Mouse (Mus musculus): ENCODE measurements around the gene Tle6. TPM values are rescaled to one million over a fixed set of nuclear protein-coding genes. Genes with fewer than 3 reads are reported as not detected.

Tle6 gene
- total RNA-seq, 2 experiments from 2014 or later = 5.2 to 6.6 TPM

GRCm38 (mm10) chr10:81593935-81594334 lies 6.9 kb downstream of the Tle6 start:
- no peak for DNase-seq (ENCODE audit: low spot score in 2 of 2)

GRCm38 (mm10) chr10:81593223-81593622 lies 7.7 kb downstream of the Tle6 start:
- no peak for DNase-seq (ENCODE audit: low spot score in 2 of 2)

- DNase-seq (ENCODE audit: low spot score in 2 of 2) = no peak
These were observed 8.2 kb downstream of the Tle6 start for GRCm38 (mm10) chr10:81592631-81593030.

- DNase-seq (ENCODE audit: low spot score in 2 of 2) = no peak
These were observed 9.0 kb downstream of the Tle6 start for GRCm38 (mm10) chr10:81591846-81592245.

GRCm38 (mm10) chr10:81588739-81589138 lies 12.1 kb downstream of the Tle6 start:
- no peak for DNase-seq (ENCODE audit: low spot score in 2 of 2)

- no peak for DNase-seq (ENCODE audit: low spot score in 2 of 2)
These were observed 17.5 kb downstream of the Tle6 start for GRCm38 (mm10) chr10:81583347-81583746.

GRCm38 (mm10) chr10:81580441-81581070 lies 20.3 kb downstream of the Tle6 start:
- DNase-seq (ENCODE audit: low spot score in 2 of 2) = no peak

GRCm38 (mm10) chr10:81579967-81580366 lies 20.9 kb downstream of the Tle6 start:
- no peak for DNase-seq (ENCODE audit: low spot score in 2 of 2)

- DNase-seq (ENCODE audit: low spot score in 2 of 2) = no peak
These were observed 25.2 kb downstream of the Tle6 start for GRCm38 (mm10) chr10:81575695-81576094.

- peak in 1 of 2 experiments; percentile 58 for DNase-seq (ENCODE audit: low spot score in 2 of 2)
These were observed 25.7 kb downstream of the Tle6 start for GRCm38 (mm10) chr10:81575208-81575631.

GRCm38 (mm10) chr10:81574081-81575056 lies 26.5 kb downstream of the Tle6 start, which contains the start of gene Tle2:
Gene Tle2 (plus strand): TSS chr10:81574561.
- no peak for DNase-seq (ENCODE audit: low spot score in 2 of 2)

- DNase-seq (ENCODE audit: low spot score in 2 of 2) = peak in 1 of 2 experiments; percentile 45
These were observed 27.9 kb downstream of the Tle6 start for GRCm38 (mm10) chr10:81572975-81573374.

- DNase-seq (ENCODE audit: low spot score in 2 of 2) = no peak
These were observed 28.7 kb downstream of the Tle6 start for GRCm38 (mm10) chr10:81572133-81572671.

GRCm38 (mm10) chr10:81571501-81571876 lies 29.4 kb downstream of the Tle6 start:
- peak; percentile 95 to 97 for DNase-seq (ENCODE audit: low spot score in 2 of 2)

- peak; percentile 93 to 96 for DNase-seq (ENCODE audit: low spot score in 2 of 2)
These were observed 29.9 kb downstream of the Tle6 start for GRCm38 (mm10) chr10:81570831-81571500.

GRCm38 (mm10) chr10:81570238-81570800 lies 30.6 kb downstream of the Tle6 start:
- no peak for DNase-seq (ENCODE audit: low spot score in 2 of 2)

GRCm38 (mm10) chr10:81569507-81570237 lies 31.2 kb downstream of the Tle6 start:
- no peak for DNase-seq (ENCODE audit: low spot score in 2 of 2)

- DNase-seq (ENCODE audit: low spot score in 2 of 2) = no peak
These were observed 32.3 kb downstream of the Tle6 start for GRCm38 (mm10) chr10:81568381-81569191.
